Mouse (Mus musculus) small intestine, adult 2 months (tissue): ENCODE data around the gene Spon1.

ENCODE experiments used
- CTCF ChIP-seq: fragments of 200-500 bp; IDR thresholded peaks from 2 replicates; pipeline ENCODE4 v1.5.1; 2012; ENCODE audit warnings: low read depth, mild to moderate bottlenecking, control low read depth, inconsistent platforms, low read length, moderate library complexity, mixed read lengths; ENCODE audit not compliant: insufficient replicate concordance, insufficient read length; ENCODE audit errors: extremely low read depth
- POLR2A ChIP-seq: fragments of 200-500 bp; IDR thresholded peaks from 2 replicates; pipeline ENCODE4 v1.6.1; 2012; ENCODE audit warnings: low read depth, mild to moderate bottlenecking, control low read depth, inconsistent platforms, low read length, moderate library complexity

GRCm38 (mm10) chr7:113988156-113988555, 222.4 kb downstream of the Spon1 start:
- TF ChIP-seq CTCF (no peak), POLR2A (no peak)
